Mouse (Mus musculus): ENCODE results near the gene Cux2.

DNA sequence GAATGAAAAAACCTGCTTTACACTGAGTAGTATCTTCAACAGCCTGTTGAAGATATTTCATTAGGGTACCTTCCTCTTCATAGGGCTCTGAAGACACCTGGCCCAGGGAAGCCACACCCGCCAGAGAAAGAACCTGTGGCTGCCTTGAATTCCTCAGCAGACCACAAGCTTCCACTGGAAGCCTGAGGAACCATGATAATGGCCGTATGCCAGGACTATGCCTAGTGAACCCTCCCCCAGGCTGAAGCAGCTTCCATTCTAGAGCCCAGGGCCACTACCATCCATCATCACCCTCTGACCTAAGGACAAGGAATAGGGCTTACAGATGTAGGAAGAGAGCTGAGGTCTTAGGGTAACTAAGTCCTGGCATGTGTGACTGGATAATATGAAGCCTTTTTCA, 229.7 kb downstream of the Cux2 start:
- TF ChIP-seq CTCF (conservative IDR thresholded peaks at IDR 0.05 in 1 of 2, IDR thresholded peaks at IDR 0.05 in 1 of 2; ENCODE audit: low read depth in 2 of 2, low read length in 2 of 2) (no peak), MXI1 (IDR thresholded peaks at IDR 0.05; ENCODE audit: low read depth, low read length) (no peak), ZC3H11A (IDR thresholded peaks at IDR 0.05; ENCODE audit: low read depth, low read length) (no peak), ETS1 (conservative IDR thresholded peaks at IDR 0.05; ENCODE audit: low read depth, low read length) (no peak), RAD21 (IDR thresholded peaks at IDR 0.05; ENCODE audit: low read depth, low read length) (no peak)
